Mouse (Mus musculus): ENCODE measurements around the gene Eri2. TPM values are rescaled to one million over a fixed set of nuclear protein-coding genes. Genes with fewer than 3 reads are reported as not detected.

Gene Eri2
- polyA plus RNA-seq (2015; fragmentation: Nextera tagmentation; extraction: Ambion mirVana), result 4.9 and 5.7 TPM in 2 replicates

DNA sequence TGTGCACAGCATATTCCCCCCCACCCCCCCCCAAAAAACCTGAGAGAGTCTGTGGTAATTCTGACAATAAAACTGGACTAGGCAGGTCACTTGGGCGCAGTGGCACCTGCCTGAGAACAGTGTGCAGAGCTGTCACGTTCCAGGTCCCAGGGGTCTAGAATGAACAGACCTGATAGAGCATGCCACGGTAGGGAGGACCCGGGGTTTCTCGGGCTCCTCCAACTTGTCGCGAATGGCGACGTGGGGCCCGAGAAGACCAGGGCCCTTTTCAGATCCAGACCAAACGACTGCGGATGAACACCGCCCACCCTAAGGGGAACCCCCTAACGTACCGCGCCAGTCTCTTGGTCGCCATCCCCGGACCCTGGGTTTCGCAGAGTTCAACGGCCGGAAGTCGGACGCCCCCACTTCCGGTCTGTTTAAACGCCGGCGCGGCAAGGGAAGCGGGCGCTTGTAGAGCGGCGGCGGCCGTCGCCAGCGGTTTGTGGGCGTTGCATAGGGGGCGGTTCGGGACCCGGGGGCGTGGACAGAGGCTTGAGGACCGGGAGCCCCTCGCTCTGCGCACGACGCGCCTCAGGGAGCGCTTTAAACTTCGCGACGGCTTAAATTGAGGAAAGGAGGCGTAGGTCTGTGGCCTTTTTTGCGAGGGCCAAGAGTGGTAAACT is at the start of gene Eri2, which contains the start of gene Rexo5:
TSS of gene Eri2 (minus strand) at position 473 of the 665 bp plus-strand sequence.
TSS of gene Rexo5 (plus strand) at position 421 of the 665 bp plus-strand sequence.
- Histone ChIP-seq H3K4me3 (ENCODE audit: low read depth, low read length) (peak within 1 kb of the TSS; percentile 73), H3K9ac (replicated peaks; ENCODE audit: low read depth) (peak within 1 kb of the TSS; percentile 53), H3K4me1 (ENCODE audit: insufficient read depth, low read depth, low read length) (no peaks in the 10 kb centered on the region), H3K4me2 (replicated peaks; ENCODE audit: low read depth, low read length) (peak within 1 kb of the TSS; percentile 91), H3K27me3 (replicated peaks; ENCODE audit: insufficient read depth, low read length) (no peaks in the 10 kb centered on the region), H3K9me3 (ENCODE audit: low read length) (no peaks in the 10 kb centered on the region), H3K27ac (ENCODE audit: low read length) (peak within 1 kb of the TSS; percentile 68), H3K36me3 (ENCODE audit: insufficient read depth, low read length) (no peaks in the 10 kb centered on the region)
- TF ChIP-seq EP300 (IDR thresholded peaks at IDR 0.05), result no peak
- TF ChIP-seq CTCF (IDR thresholded peaks at IDR 0.05), result no peak
- WGBS, result 1% methylated on average over 53 of the region's 53 CpGs
- peak; percentile 99 for ATAC-seq
- DNase-seq (ENCODE audit: low spot score), result peak; percentile 92

DNA sequence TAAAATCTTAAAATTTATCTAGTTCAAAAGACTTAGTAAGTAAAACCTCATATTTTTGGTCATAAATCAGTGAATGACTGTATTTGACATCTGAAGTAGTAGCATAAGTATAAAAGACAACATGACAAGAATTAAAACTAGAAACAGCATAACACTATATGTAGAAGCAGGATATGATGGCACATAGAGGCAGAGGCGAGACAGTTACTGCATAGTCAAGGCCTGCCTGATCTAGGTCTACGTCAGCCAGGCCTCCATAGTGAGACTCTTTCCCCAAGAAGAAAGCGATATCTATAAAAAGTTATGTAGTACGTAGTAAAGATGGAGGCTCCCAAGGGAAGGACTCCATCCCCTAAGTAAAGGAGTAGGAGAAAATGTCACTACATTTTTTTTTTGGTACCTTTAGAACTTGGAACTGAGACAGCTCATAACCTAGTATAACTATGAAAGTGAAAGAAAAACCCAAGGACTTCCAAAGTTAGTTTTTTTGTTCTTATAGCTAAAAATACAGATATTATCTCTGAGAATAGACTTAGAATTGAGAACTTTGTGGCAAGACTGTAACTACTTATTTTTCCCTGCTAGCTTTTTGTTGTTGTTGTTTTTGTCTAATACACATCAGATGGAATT is 48.1 kb upstream of the Eri2 start:
- Histone ChIP-seq H3K4me3 (ENCODE audit: low read depth, low read length) (no peak overlapping the region), H3K4me1 (ENCODE audit: insufficient read depth, low read depth, low read length) (no peaks in the 10 kb centered on the region), H3K27me3 (replicated peaks; ENCODE audit: insufficient read depth, low read length) (no peaks in the 10 kb centered on the region), H3K36me3 (ENCODE audit: insufficient read depth, low read length) (no peaks in the 10 kb centered on the region), H3K27ac (ENCODE audit: low read length) (no peak overlapping the region), H3K9ac (replicated peaks; ENCODE audit: low read depth) (no peak overlapping the region), H3K4me2 (replicated peaks; ENCODE audit: low read depth, low read length) (no peak overlapping the region), H3K9me3 (ENCODE audit: low read length) (no peaks in the 10 kb centered on the region)
- no peak for DNase-seq (ENCODE audit: low spot score)
- no peak for ATAC-seq
- TF ChIP-seq CTCF (IDR thresholded peaks at IDR 0.05), result no peak
- TF ChIP-seq EP300 (IDR thresholded peaks at IDR 0.05), result no peak
- WGBS, result 92% methylated on average over 4 of the region's 4 CpGs

DNA sequence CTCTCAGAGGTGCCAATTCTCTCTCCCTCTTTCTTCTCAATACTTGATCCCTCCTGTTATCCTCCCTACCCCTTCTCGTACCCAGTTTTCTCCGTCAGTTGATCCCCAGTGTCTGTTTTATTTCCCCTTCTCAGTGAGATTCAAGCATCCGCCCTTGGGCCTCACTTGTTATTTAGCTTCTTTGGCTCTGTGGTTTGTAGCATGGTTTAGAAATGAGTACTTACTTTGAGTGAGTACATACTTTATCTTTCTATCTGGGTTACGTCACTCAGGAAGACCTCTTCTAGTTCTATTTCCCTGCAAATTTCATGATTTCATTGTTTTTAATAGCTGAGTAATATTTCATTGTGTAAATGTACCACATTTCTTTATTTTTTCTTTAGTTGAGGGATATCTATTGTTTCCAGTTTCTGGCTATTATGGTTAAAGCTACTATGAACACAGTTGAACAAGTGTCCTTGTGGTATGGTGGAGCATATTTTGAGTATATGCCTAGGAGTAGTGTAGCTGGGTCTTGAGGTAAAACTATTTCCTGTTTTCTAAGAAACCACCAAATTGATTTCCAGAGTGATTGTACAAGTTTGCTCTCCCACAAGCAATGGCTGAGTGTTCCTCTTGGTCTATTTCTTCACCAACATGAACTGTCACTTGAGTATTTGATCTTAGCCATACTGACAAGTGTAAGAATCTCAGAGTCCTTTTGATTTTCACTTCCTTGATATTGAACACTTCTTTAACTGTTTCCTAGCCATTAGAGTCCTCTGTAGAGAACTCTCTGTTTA is 42.3 kb upstream of the Eri2 start:
- DNase-seq (ENCODE audit: low spot score) (no peak), ATAC-seq (no peak)
- H3K4me2 ChIP-seq (replicated peaks; ENCODE audit: low read depth, low read length), result no peak overlapping the region
- H3K27ac ChIP-seq (ENCODE audit: low read length), result no peak overlapping the region
- no peak overlapping the region for H3K4me3 ChIP-seq (ENCODE audit: low read depth, low read length)
- TF ChIP-seq CTCF (IDR thresholded peaks at IDR 0.05) (no peak), EP300 (IDR thresholded peaks at IDR 0.05) (no peak)
- H3K9ac ChIP-seq (replicated peaks; ENCODE audit: low read depth), result no peak overlapping the region
- no peaks in the 10 kb centered on the region for H3K4me1 ChIP-seq (ENCODE audit: insufficient read depth, low read depth, low read length)
- H3K9me3 ChIP-seq (ENCODE audit: low read length), result no peaks in the 10 kb centered on the region
- no peaks in the 10 kb centered on the region for H3K27me3 ChIP-seq (replicated peaks; ENCODE audit: insufficient read depth, low read length)
- H3K36me3 ChIP-seq (ENCODE audit: insufficient read depth, low read length), result no peaks in the 10 kb centered on the region
- WGBS, result 90% methylated on average over 4 of the region's 4 CpGs

DNA sequence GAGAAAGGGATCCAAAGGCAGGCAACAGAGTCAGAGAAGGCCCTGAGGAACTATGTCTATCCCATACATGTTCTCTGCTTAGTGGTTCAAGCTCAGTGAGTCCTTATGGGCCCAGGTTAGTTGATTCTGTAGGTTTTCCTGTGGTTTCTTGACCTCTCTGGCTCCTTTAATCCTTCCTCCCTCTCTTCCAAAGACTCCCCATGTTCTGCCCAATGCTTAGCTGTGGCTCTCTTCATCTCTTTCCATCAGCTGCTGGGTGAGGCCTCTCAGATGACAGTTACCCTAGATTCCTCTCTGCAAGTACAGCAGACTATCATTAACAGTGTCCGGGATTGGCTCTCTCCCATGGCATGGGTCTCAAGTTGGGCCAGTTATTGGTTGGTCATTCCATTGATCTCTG is 41.5 kb upstream of the Eri2 start:
- TF ChIP-seq CTCF (IDR thresholded peaks at IDR 0.05) (no peak), EP300 (IDR thresholded peaks at IDR 0.05) (no peak)
- ATAC-seq, result no peak
- WGBS, result 92% methylated on average over 1 of the region's 1 CpGs

DNA sequence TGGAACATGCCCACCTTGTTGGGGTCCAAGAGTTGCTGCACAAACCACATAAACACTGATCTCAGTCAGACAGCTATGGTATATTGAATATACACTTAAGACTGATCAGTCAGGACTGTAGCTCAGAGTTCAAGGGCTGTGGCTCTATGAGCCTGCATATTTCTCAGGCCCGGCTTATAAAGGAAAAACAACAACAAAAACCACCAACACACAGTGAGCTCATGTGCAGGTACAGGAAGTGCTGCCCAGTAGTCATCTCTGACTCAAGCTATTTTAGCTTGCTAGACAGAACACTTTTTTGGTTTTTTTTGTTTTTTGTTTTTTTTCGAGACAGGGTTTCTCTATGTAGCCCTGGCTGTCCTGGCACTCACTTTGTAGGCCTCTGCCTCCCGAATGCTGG is 14.9 kb upstream of the Eri2 start:
- TF ChIP-seq EP300 (IDR thresholded peaks at IDR 0.05), result no peak
- TF ChIP-seq CTCF (IDR thresholded peaks at IDR 0.05), result no peak
- Histone ChIP-seq H3K4me1 (ENCODE audit: insufficient read depth, low read depth, low read length) (no peaks in the 10 kb centered on the region), H3K27ac (ENCODE audit: low read length) (no peak overlapping the region), H3K4me2 (replicated peaks; ENCODE audit: low read depth, low read length) (no peak overlapping the region), H3K9me3 (ENCODE audit: low read length) (no peaks in the 10 kb centered on the region), H3K36me3 (ENCODE audit: insufficient read depth, low read length) (no peaks in the 10 kb centered on the region), H3K4me3 (ENCODE audit: low read depth, low read length) (no peak overlapping the region), H3K27me3 (replicated peaks; ENCODE audit: insufficient read depth, low read length) (no peaks in the 10 kb centered on the region), H3K9ac (replicated peaks; ENCODE audit: low read depth) (no peak overlapping the region)
- DNase-seq (ENCODE audit: low spot score), result no peak
- no peak for ATAC-seq
- WGBS, result 93% methylated on average over 3 of the region's 3 CpGs

More for the DNA sequence above, 41.5 kb upstream of the Eri2 start:
- Histone ChIP-seq H3K9me3 (ENCODE audit: low read length) (no peaks in the 10 kb centered on the region), H3K4me1 (ENCODE audit: insufficient read depth, low read depth, low read length) (no peaks in the 10 kb centered on the region), H3K4me3 (ENCODE audit: low read depth, low read length) (no peak overlapping the region), H3K36me3 (ENCODE audit: insufficient read depth, low read length) (no peaks in the 10 kb centered on the region), H3K27me3 (replicated peaks; ENCODE audit: insufficient read depth, low read length) (no peaks in the 10 kb centered on the region), H3K9ac (replicated peaks; ENCODE audit: low read depth) (no peak overlapping the region), H3K4me2 (replicated peaks; ENCODE audit: low read depth, low read length) (no peak overlapping the region), H3K27ac (ENCODE audit: low read length) (no peak overlapping the region)
- DNase-seq (ENCODE audit: low spot score), result no peak

DNA sequence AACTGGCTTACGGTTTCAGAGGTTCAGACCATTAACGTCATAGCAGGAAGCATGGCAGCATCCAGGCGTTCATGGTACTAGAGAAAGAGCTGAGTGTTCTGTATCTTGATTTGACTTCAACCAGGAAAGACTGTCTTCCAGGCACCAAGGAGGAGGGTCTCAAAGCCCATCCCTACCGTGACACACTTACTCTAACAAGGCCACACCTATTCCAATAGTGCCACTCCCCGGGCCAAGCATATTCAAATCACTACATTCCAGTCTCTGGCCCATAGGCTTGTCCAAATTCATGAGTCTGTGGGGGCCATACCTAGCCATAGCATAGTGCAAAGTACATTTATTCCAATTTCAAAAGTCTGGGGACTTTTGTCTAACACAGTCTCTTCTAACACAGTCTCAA is 13.5 kb upstream of the Eri2 start:
- no peaks in the 10 kb centered on the region for H3K27me3 ChIP-seq (replicated peaks; ENCODE audit: insufficient read depth, low read length)
- DNase-seq (ENCODE audit: low spot score), result no peak
- H3K36me3 ChIP-seq (ENCODE audit: insufficient read depth, low read length), result no peaks in the 10 kb centered on the region
- H3K4me2 ChIP-seq (replicated peaks; ENCODE audit: low read depth, low read length), result no peak overlapping the region
- WGBS, result 90% methylated on average over 5 of the region's 5 CpGs
- TF ChIP-seq EP300 (IDR thresholded peaks at IDR 0.05), result no peak
- TF ChIP-seq CTCF (IDR thresholded peaks at IDR 0.05), result no peak
- no peak overlapping the region for H3K4me3 ChIP-seq (ENCODE audit: low read depth, low read length)
- H3K9ac ChIP-seq (replicated peaks; ENCODE audit: low read depth), result no peak overlapping the region
- ATAC-seq, result no peak
- H3K9me3 ChIP-seq (ENCODE audit: low read length), result no peaks in the 10 kb centered on the region
- no peaks in the 10 kb centered on the region for H3K4me1 ChIP-seq (ENCODE audit: insufficient read depth, low read depth, low read length)
- no peak overlapping the region for H3K27ac ChIP-seq (ENCODE audit: low read length)

Data from lung, postnatal 0 days (tissue).